Mouse (Mus musculus) heart, adult 2 months (tissue): ENCODE results near the gene Hsd17b12. TPM values are rescaled to one million over a fixed set of nuclear protein-coding genes. Genes with fewer than 3 reads are reported as not detected.

ENCODE experiments used
- DNase-seq, 2 experiments: peaks; one replicate each; pipeline ENCODE4 v3.0.0; 2021
- H3K27ac ChIP-seq: fragments of 200-600 bp; 2 replicates; pipeline ENCODE4 v1.8.1; 2022
- H3K27me3 ChIP-seq: fragments of 200-500 bp; 2 replicates; pipeline ENCODE4 v1.6.1; 2012; ENCODE audit warnings: mild to moderate bottlenecking, low read length, inconsistent platforms, mixed read lengths; ENCODE audit not compliant: control insufficient read depth, insufficient read depth
- H3K36me3 ChIP-seq: fragments of 200-500 bp; 2 replicates; pipeline ENCODE4 v1.6.1; 2012; ENCODE audit warnings: low read length, inconsistent platforms; ENCODE audit not compliant: control insufficient read depth, insufficient read depth
- H3K4me1 ChIP-seq: fragments of 200-500 bp; 2 replicates; pipeline ENCODE4 v1.6.1; 2011; ENCODE audit warnings: low read length; ENCODE audit not compliant: control insufficient read depth, insufficient read depth
- H3K4me3 ChIP-seq: fragments of 200-600 bp; 2 replicates; pipeline ENCODE4 v1.8.1; 2022
- H3K79me2 ChIP-seq: fragments of 200-500 bp; replicated peaks from 2 replicates; pipeline ENCODE4 v1.6.1; 2012; ENCODE audit warnings: mild to moderate bottlenecking, inconsistent platforms, low read length, moderate library complexity, mixed read lengths; ENCODE audit not compliant: control insufficient read depth, insufficient read depth
- H3K9ac ChIP-seq: fragments of 200-500 bp; 2 replicates; pipeline ENCODE4 v1.6.1; 2012; ENCODE audit warnings: low read depth, mild to moderate bottlenecking, control low read depth, inconsistent platforms, low read length, mixed read lengths
- CTCF ChIP-seq: fragments of 200-600 bp; IDR thresholded peaks from 2 replicates; pipeline ENCODE4 v1.8.1; 2022; ENCODE audit warnings: antibody characterized with exemption, mild to moderate bottlenecking, moderate library complexity
- EP300 ChIP-seq: fragments of 200-500 bp; IDR thresholded peaks from 2 replicates; pipeline ENCODE4 v1.6.1; 2011; ENCODE audit warnings: low read depth, low read length, control low read depth; ENCODE audit not compliant: insufficient read depth
- POLR2A ChIP-seq: fragments of 200-500 bp; IDR thresholded peaks from 2 replicates; pipeline ENCODE4 v1.6.1; 2011; ENCODE audit warnings: mild to moderate bottlenecking, low read depth, low read length, control low read depth; ENCODE audit not compliant: insufficient read depth
- WGBS: fragments of 180-500 bp; shearing (Covaris S2); methylation state at CpG from one replicate; pipeline ENCODE4 v1.1.7; 2018; 5-methylcytosine and 5-hydroxymethylcytosine counted together
- intact Hi-C: fragments of 180-260 bp; cut with DNase I; formaldehyde crosslinking; loops from one replicate; pipeline ENCODE4 v1.15.1; 2025
- microRNA-seq, 2 experiments: library from miRNA; unstranded; fragments of <30 nt; microRNA quantifications; one replicate each; pipeline ENCODE4 v1.2.0; 2021
- polyA plus RNA-seq: library from polyadenylated mRNA; depleted of rRNA; stranded (reverse); fragments of >200 nt; gene quantifications from 2 replicates; pipeline ENCODE4 v1.2.3, GENCODE M21; 2012; rRNA removed
- total RNA-seq, 2 experiments: library from RNA; stranded (reverse); gene quantifications; 2 replicates each; pipeline ENCODE4 v1.2.3; 2021

Gene Hsd17b12
- total and polyA plus RNA-seq, 3 experiments: 12.5 to 20.1 (median 19.9) TPM

DNA sequence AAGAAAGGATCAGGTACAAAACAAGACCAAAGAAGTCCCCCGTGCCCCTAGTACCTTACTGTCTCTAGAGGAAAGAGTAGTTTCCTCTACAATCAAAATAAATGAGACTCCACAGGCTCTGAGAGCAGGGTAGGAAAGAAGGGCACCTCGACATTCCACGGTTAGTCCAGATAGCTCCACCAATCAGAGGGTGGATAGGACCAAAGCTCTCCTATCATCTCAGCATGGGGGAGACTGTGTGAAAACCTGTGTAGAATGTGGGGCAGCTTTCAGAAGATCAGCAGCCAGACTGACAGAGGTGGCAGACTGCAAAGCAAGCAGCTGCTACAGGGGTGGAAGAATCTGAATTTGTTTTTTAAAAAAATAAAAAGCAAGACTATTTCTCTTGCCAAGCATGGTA, 165.0 kb downstream of the Hsd17b12 start:
- Histone ChIP-seq H3K36me3 (peaks cover 23% of the 10 kb centered on the region), H3K4me1 (peaks cover 4% of the 10 kb centered on the region; the same call in 1 of the 2 replicates), H3K79me2 (no peaks in the 10 kb centered on the region), H3K27ac (peak overlapping the region; percentile 43), H3K4me3 (no peak overlapping the region), H3K9ac (no peak overlapping the region), H3K27me3 (no peaks in the 10 kb centered on the region)
- intact Hi-C loops: no loop called here
- 33% methylated on average over 3 of the region's 3 CpGs for WGBS
- no peak for DNase-seq
- TF ChIP-seq POLR2A (no peak), EP300 (no peak), CTCF (no peak)

DNA sequence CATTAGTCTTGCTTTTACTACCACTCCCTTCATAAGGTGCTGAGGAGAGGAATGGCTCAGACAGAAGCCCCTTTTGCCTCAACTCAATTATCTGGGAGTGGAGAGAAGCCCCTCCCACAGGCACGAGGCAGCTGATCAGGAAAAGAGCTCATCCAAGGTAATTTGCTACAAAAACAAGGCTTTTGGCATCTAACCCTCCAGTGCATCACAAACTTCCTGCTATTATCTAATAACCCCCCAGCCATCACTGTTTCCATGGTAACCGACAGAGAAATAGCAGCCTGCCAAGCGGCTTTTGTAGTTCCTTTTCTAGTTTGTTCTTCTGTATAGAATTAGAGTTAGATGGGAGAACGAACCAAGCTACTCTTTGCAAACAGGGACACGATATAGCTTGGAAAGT, 165.5 kb downstream of the Hsd17b12 start:
- H3K27ac ChIP-seq: peak overlapping the region; percentile 43
- no peak overlapping the region for H3K9ac ChIP-seq
- TF ChIP-seq EP300 (no peak), CTCF (no peak), POLR2A (no peak)
- peaks cover 4% of the 10 kb centered on the region; the same call in 1 of the 2 replicates for H3K4me1 ChIP-seq
- no peaks in the 10 kb centered on the region for H3K27me3 ChIP-seq
- 28% methylated on average over 5 of the region's 5 CpGs for WGBS
- peak in 1 of 2 experiments; percentile 23 for DNase-seq
- H3K36me3 ChIP-seq: peaks cover 23% of the 10 kb centered on the region
- intact Hi-C loops: no loop called here
- H3K79me2 ChIP-seq: no peaks in the 10 kb centered on the region
- no peak overlapping the region for H3K4me3 ChIP-seq

GRCm38 (mm10) chr2:93991336-93991735, 166.4 kb downstream of the Hsd17b12 start:
- TF ChIP-seq EP300: no peak
- TF ChIP-seq POLR2A: no peak
- TF ChIP-seq CTCF: no peak
- Histone ChIP-seq H3K27me3 (no peaks in the 10 kb centered on the region), H3K79me2 (no peaks in the 10 kb centered on the region), H3K9ac (no peak overlapping the region), H3K36me3 (peaks cover 23% of the 10 kb centered on the region), H3K4me3 (no peak overlapping the region), H3K27ac (no peak overlapping the region), H3K4me1 (peaks cover 4% of the 10 kb centered on the region; the same call in 1 of the 2 replicates)
- no peak for DNase-seq
- intact Hi-C loops: no loop called here
- 35% methylated on average over 3 of the region's 3 CpGs for WGBS

DNA sequence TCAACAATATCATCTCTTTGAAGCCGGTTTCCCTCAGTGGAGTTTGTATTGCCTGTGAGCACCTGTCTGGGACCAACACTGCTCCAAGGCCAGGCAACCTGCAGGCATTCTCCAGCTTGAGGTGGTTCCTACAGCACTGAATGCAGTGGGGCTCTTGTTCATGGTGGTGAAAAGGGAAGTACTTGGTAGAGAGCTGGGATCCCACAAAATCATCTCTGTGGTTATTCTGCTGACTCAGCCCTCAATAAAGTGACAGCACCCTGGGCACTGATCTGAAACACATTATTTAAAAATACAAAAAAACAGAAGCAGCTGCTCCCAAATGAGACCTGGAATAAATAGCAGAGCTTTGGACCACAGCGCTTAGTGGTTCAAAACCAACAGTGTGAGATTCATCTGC, 169.3 kb downstream of the Hsd17b12 start:
- no peak for TF ChIP-seq CTCF
- intact Hi-C loops: no loop called here

More for the DNA sequence above, 169.3 kb downstream of the Hsd17b12 start:
- Histone ChIP-seq H3K79me2 (no peaks in the 10 kb centered on the region), H3K4me3 (no peak overlapping the region), H3K36me3 (peaks cover 17% of the 10 kb centered on the region), H3K27ac (no peak overlapping the region), H3K4me1 (peaks cover 4% of the 10 kb centered on the region; the same call in 1 of the 2 replicates), H3K9ac (no peak overlapping the region), H3K27me3 (no peaks in the 10 kb centered on the region)
- WGBS: 92% methylated on average over 2 of the region's 2 CpGs
- no peak for DNase-seq

Small RNAs within 50 kb of the gene (microRNA-seq; reads per million reads assigned to microRNA genes)
- 0 reads per million in 2 experiments for gene Gm23630

Other genes with a start within 250 kb of the Hsd17b12 start
- 10 to 100 TPM in 1 of 2 experiments, 1 to 10 TPM in 1; 9.4 to 12.4 TPM for gene Gm13889, start 200.8 kb downstream of the Hsd17b12 start, total RNA-seq
- 5.7 and 8.3 TPM in 2 replicates for gene Gm13889, start 200.8 kb downstream of the Hsd17b12 start, polyA plus RNA-seq
- not detected for gene Gm27027, start 161.6 kb downstream of the Hsd17b12 start, total RNA-seq
- not detected in 2 replicates for gene Gm27027, start 161.6 kb downstream of the Hsd17b12 start, polyA plus RNA-seq
- gene Alkbh3, start 147.2 kb downstream of the Hsd17b12 start, total RNA-seq: 10 to 100 TPM; 47.5 to 53.5 TPM
- 54.3 and 73.2 TPM in 2 replicates for gene Alkbh3, start 147.2 kb downstream of the Hsd17b12 start, polyA plus RNA-seq
- gene Ttc17, start 248.7 kb upstream of the Hsd17b12 start, total RNA-seq: 10 to 100 TPM; 34.6 to 35.4 TPM
- gene Ttc17, start 248.7 kb upstream of the Hsd17b12 start, polyA plus RNA-seq: 16.6 and 24.6 TPM in 2 replicates